Mouse (Mus musculus) neural tube, embryonic 13.5 days (tissue): ENCODE data around the gene Hdac9. TPM values are rescaled to one million over a fixed set of nuclear protein-coding genes. Genes with fewer than 3 reads are reported as not detected.

Experiments used
- ATAC-seq: fragments of 200-750 bp; cut with Nextera tagmentation; 2 replicates; pipeline ENCODE4 v1.8.0; 2017; ENCODE audit warnings: low read depth, mild to moderate bottlenecking, moderate TSS enrichment, moderate library complexity
- H3K27ac ChIP-seq: fragments of 300-500 bp; sonication (generic); replicated peaks from 2 replicates; pipeline ENCODE4 v1.5.1; 2015; ENCODE audit warnings: moderate library complexity, mild to moderate bottlenecking, inconsistent platforms
- H3K27me3 ChIP-seq: fragments of 300-500 bp; sonication (generic); 2 replicates; pipeline ENCODE4 v1.6.1; 2015; ENCODE audit warnings: mild to moderate bottlenecking, inconsistent platforms
- H3K36me3 ChIP-seq: fragments of 300-500 bp; sonication (generic); 2 replicates; pipeline ENCODE4 v1.6.1; 2015; ENCODE audit warnings: mild to moderate bottlenecking, inconsistent platforms
- H3K4me1 ChIP-seq: fragments of 300-500 bp; sonication (generic); replicated peaks from 2 replicates; pipeline ENCODE4 v1.6.1; 2015; ENCODE audit warnings: inconsistent platforms
- H3K4me2 ChIP-seq: fragments of 300-500 bp; sonication (generic); 2 replicates; pipeline ENCODE4 v1.6.1; 2015; ENCODE audit warnings: inconsistent platforms, mild to moderate bottlenecking, moderate library complexity
- H3K4me3 ChIP-seq: fragments of 300-500 bp; sonication (generic); 2 replicates; pipeline ENCODE4 v1.5.1; 2015; ENCODE audit warnings: mild to moderate bottlenecking, inconsistent platforms
- H3K9ac ChIP-seq: fragments of 300-500 bp; sonication (generic); 2 replicates; pipeline ENCODE4 v1.6.1; 2015; ENCODE audit warnings: moderate library complexity, mild to moderate bottlenecking, inconsistent platforms
- H3K9me3 ChIP-seq: fragments of 300-500 bp; sonication (generic); 2 replicates; pipeline ENCODE4 v1.6.1; 2016; ENCODE audit warnings: inconsistent platforms
- WGBS: fragments of 180-500 bp; shearing (Covaris S2); methylation state at CpG from one replicate; pipeline ENCODE4 v1.1.7; 2015; 5-methylcytosine and 5-hydroxymethylcytosine counted together
- polyA plus RNA-seq: library from polyadenylated mRNA; unstranded; fragments of >200 nt; fragmentation: Nextera tagmentation; extraction: Ambion mirVana; gene quantifications from 2 replicates; pipeline ENCODE4 v1.2.1, GENCODE M21; 2015

The Hdac9 gene
- polyA plus RNA-seq, 1 experiment from 2014 or later, result 9.6 TPM

- no peaks in the 10 kb centered on the region for H3K4me1 ChIP-seq
- H3K9me3 ChIP-seq, result no peaks in the 10 kb centered on the region
- no peak overlapping the region for H3K4me3 ChIP-seq
- H3K27ac ChIP-seq, result no peak overlapping the region
- no peak for ATAC-seq
- no peaks in the 10 kb centered on the region for H3K27me3 ChIP-seq
- WGBS, result 44% methylated on average over 5 of the region's 5 CpGs
- no peak overlapping the region for H3K9ac ChIP-seq
- H3K36me3 ChIP-seq, result no peaks in the 10 kb centered on the region
- no peak overlapping the region for H3K4me2 ChIP-seq
These were observed 236.3 kb downstream of the Hdac9 start for GRCm38 (mm10) chr12:34680576-34680975.

- no peaks in the 10 kb centered on the region for H3K27me3 ChIP-seq
- H3K36me3 ChIP-seq, result no peaks in the 10 kb centered on the region
- WGBS, result 86% methylated on average over 6 of the region's 6 CpGs
- ATAC-seq, result no peak
- no peak overlapping the region for H3K9ac ChIP-seq
- no peak overlapping the region for H3K4me2 ChIP-seq
- H3K4me1 ChIP-seq, result no peaks in the 10 kb centered on the region
- no peaks in the 10 kb centered on the region for H3K9me3 ChIP-seq
- no peak overlapping the region for H3K27ac ChIP-seq
- H3K4me3 ChIP-seq, result no peak overlapping the region
These were observed 239.8 kb downstream of the Hdac9 start for GRCm38 (mm10) chr12:34677110-34677509.

- 71% methylated on average over 2 of the region's 2 CpGs for WGBS
- H3K4me3 ChIP-seq, result no peak overlapping the region
- no peak overlapping the region for H3K4me2 ChIP-seq
- no peak overlapping the region for H3K9ac ChIP-seq
- no peak for ATAC-seq
- H3K4me1 ChIP-seq, result no peaks in the 10 kb centered on the region
- H3K27me3 ChIP-seq, result no peaks in the 10 kb centered on the region
- H3K9me3 ChIP-seq, result no peaks in the 10 kb centered on the region
- H3K27ac ChIP-seq, result no peak overlapping the region
- no peaks in the 10 kb centered on the region for H3K36me3 ChIP-seq
These were observed 242.7 kb downstream of the Hdac9 start for GRCm38 (mm10) chr12:34674235-34674634.

GRCm38 (mm10) chr12:34673539-34673938 lies 243.4 kb downstream of the Hdac9 start:
- H3K9ac ChIP-seq, result no peak overlapping the region
- WGBS, result 86% methylated on average over 4 of the region's 4 CpGs
- H3K27ac ChIP-seq, result no peak overlapping the region
- no peaks in the 10 kb centered on the region for H3K36me3 ChIP-seq
- no peak overlapping the region for H3K4me3 ChIP-seq
- H3K4me2 ChIP-seq, result no peak overlapping the region
- H3K27me3 ChIP-seq, result no peaks in the 10 kb centered on the region
- ATAC-seq, result no peak
- H3K4me1 ChIP-seq, result no peaks in the 10 kb centered on the region
- H3K9me3 ChIP-seq, result no peaks in the 10 kb centered on the region

- H3K4me2 ChIP-seq, result no peak overlapping the region
- H3K27me3 ChIP-seq, result no peaks in the 10 kb centered on the region
- H3K36me3 ChIP-seq, result no peaks in the 10 kb centered on the region
- no peak overlapping the region for H3K9ac ChIP-seq
- H3K27ac ChIP-seq, result no peak overlapping the region
- H3K4me3 ChIP-seq, result no peak overlapping the region
- peak; percentile 50; the same call in 1 of the 2 replicates for ATAC-seq
- no peaks in the 10 kb centered on the region for H3K9me3 ChIP-seq
- H3K4me1 ChIP-seq, result no peaks in the 10 kb centered on the region
- WGBS, result 10% methylated on average over 3 of the region's 3 CpGs
These were observed 252.1 kb downstream of the Hdac9 start for GRCm38 (mm10) chr12:34664758-34665157.

GRCm38 (mm10) chr12:34661378-34661777 lies 255.5 kb downstream of the Hdac9 start:
- Histone ChIP-seq H3K27me3 (no peaks in the 10 kb centered on the region), H3K4me1 (no peaks in the 10 kb centered on the region), H3K9ac (no peak overlapping the region), H3K4me3 (no peak overlapping the region), H3K27ac (no peak overlapping the region), H3K36me3 (no peaks in the 10 kb centered on the region), H3K4me2 (no peak overlapping the region), H3K9me3 (no peaks in the 10 kb centered on the region)
- ATAC-seq, result 0 out of 2 replicates have a peak, but pooled peaks have one; percentile 48

GRCm38 (mm10) chr12:34660027-34660426 lies 256.9 kb downstream of the Hdac9 start:
- ATAC-seq, result no peak
- no peak overlapping the region for H3K4me2 ChIP-seq
- no peaks in the 10 kb centered on the region for H3K9me3 ChIP-seq
- no peak overlapping the region for H3K4me3 ChIP-seq
- no peaks in the 10 kb centered on the region for H3K27me3 ChIP-seq
- H3K9ac ChIP-seq, result no peak overlapping the region
- WGBS, result 36% methylated on average over 5 of the region's 5 CpGs
- no peak overlapping the region for H3K27ac ChIP-seq
- no peaks in the 10 kb centered on the region for H3K36me3 ChIP-seq
- H3K4me1 ChIP-seq, result no peaks in the 10 kb centered on the region

- Histone ChIP-seq H3K27me3 (no peaks in the 10 kb centered on the region), H3K9ac (no peak overlapping the region), H3K36me3 (no peaks in the 10 kb centered on the region), H3K4me3 (no peak overlapping the region), H3K27ac (no peak overlapping the region), H3K4me1 (no peaks in the 10 kb centered on the region), H3K9me3 (no peaks in the 10 kb centered on the region), H3K4me2 (no peak overlapping the region)
- WGBS, result 55% methylated on average over 3 of the region's 3 CpGs
- 0 out of 2 replicates have a peak, but pooled peaks have one; percentile 12 for ATAC-seq
These were observed 258.3 kb downstream of the Hdac9 start for GRCm38 (mm10) chr12:34658568-34658967.

GRCm38 (mm10) chr12:34658119-34658518 lies 258.8 kb downstream of the Hdac9 start:
- H3K4me3 ChIP-seq, result no peak overlapping the region
- H3K4me2 ChIP-seq, result peak overlapping the region; percentile 41; the same call in 1 of the 2 replicates
- no peaks in the 10 kb centered on the region for H3K27me3 ChIP-seq
- no peak overlapping the region for H3K9ac ChIP-seq
- ATAC-seq, result peak; percentile 80; the same call in 1 of the 2 replicates
- H3K36me3 ChIP-seq, result no peaks in the 10 kb centered on the region
- H3K4me1 ChIP-seq, result no peaks in the 10 kb centered on the region
- WGBS, result 32% methylated on average over 6 of the region's 6 CpGs
- no peak overlapping the region for H3K27ac ChIP-seq
- no peaks in the 10 kb centered on the region for H3K9me3 ChIP-seq

- Histone ChIP-seq H3K4me1 (0 out of 2 replicates have a peak, but pooled peaks cover under 1% of the 10 kb centered on the region), H3K27ac (no peak overlapping the region), H3K4me2 (no peak overlapping the region), H3K9ac (no peak overlapping the region), H3K9me3 (no peaks in the 10 kb centered on the region), H3K36me3 (no peaks in the 10 kb centered on the region), H3K27me3 (no peaks in the 10 kb centered on the region), H3K4me3 (no peak overlapping the region)
- 41% methylated on average over 3 of the region's 3 CpGs for WGBS
- ATAC-seq, result 0 out of 2 replicates have a peak, but pooled peaks have one; percentile 36
These were observed 263.3 kb downstream of the Hdac9 start for GRCm38 (mm10) chr12:34653615-34654014.

- Histone ChIP-seq H3K36me3 (no peaks in the 10 kb centered on the region), H3K4me2 (no peak overlapping the region), H3K27me3 (no peaks in the 10 kb centered on the region), H3K4me3 (no peak overlapping the region), H3K27ac (no peak overlapping the region), H3K9ac (no peak overlapping the region), H3K4me1 (0 out of 2 replicates have a peak, but pooled peaks cover 3% of the 10 kb centered on the region), H3K9me3 (no peaks in the 10 kb centered on the region)
- WGBS, result 72% methylated on average over 3 of the region's 3 CpGs
- no peak for ATAC-seq
These were observed 268.1 kb downstream of the Hdac9 start for GRCm38 (mm10) chr12:34648753-34649152.

GRCm38 (mm10) chr12:34641705-34642259 lies 275.1 kb downstream of the Hdac9 start:
- H3K36me3 ChIP-seq, result no peaks in the 10 kb centered on the region
- no peaks in the 10 kb centered on the region for H3K27me3 ChIP-seq
- no peak overlapping the region for H3K4me2 ChIP-seq
- 0 out of 2 replicates have a peak, but pooled peaks cover 5% of the 10 kb centered on the region for H3K4me1 ChIP-seq
- no peak overlapping the region for H3K9ac ChIP-seq
- H3K4me3 ChIP-seq, result no peak overlapping the region
- no peak overlapping the region for H3K27ac ChIP-seq
- H3K9me3 ChIP-seq, result no peaks in the 10 kb centered on the region
- no peak for ATAC-seq
- WGBS, result 58% methylated on average over 4 of the region's 4 CpGs
